Mouse (Mus musculus) ovary, adult 10 weeks (tissue): ENCODE results near the gene Mrpl14. TPM values are rescaled to one million over a fixed set of nuclear protein-coding genes. Genes with fewer than 3 reads are reported as not detected.

ENCODE experiments used
- polyA plus RNA-seq: library from polyadenylated mRNA; stranded (reverse); fragments of 350-450 nt; fragmentation: Illumina TruSeq; extraction: RNeasy Lipid Tissue Mini Kit (QIAGEN cat#74804); gene quantifications from one replicate; pipeline ENCODE4 v1.2.3, GENCODE M21; 2014

Mrpl14 gene
- polyA plus RNA-seq: 1.3 TPM

GRCm38 (mm10) chr17:45686093-45686619, at the start of gene Mrpl14:
Mrpl14 (plus strand) TSS chr17:45686322.

GRCm38 (mm10) chr17:45659225-45659624, 26.9 kb upstream of the Mrpl14 start, which contains the start of gene Capn11:
Capn11 (minus strand) TSS chr17:45659325.

GRCm38 (mm10) chr17:45686716-45687115, 594 bp downstream of the Mrpl14 start, which contains the start of gene Tmem63b:
Tmem63b (minus strand) TSS chr17:45686905.

GRCm38 (mm10) chr17:45733735-45734301, 47.7 kb downstream of the Mrpl14 start, which contains the start of gene 1600014C23Rik:
1600014C23Rik (minus strand) TSS chr17:45733844.

Other genes with a start within 250 kb of the Mrpl14 start
- 0.51 TPM for gene Spats1, start 210.9 kb upstream of the Mrpl14 start, polyA plus RNA-seq
- not detected for gene Aars2, start 179.5 kb upstream of the Mrpl14 start, polyA plus RNA-seq
- 1.5 TPM for gene Tcte1, start 162.9 kb upstream of the Mrpl14 start, polyA plus RNA-seq
- 0.46 TPM for gene Tmem151b, start 136.6 kb upstream of the Mrpl14 start, polyA plus RNA-seq
- 1.00 TPM for gene Nfkbie, start 130.6 kb upstream of the Mrpl14 start, polyA plus RNA-seq
- 3.2 TPM for gene Slc35b2, start 122.4 kb upstream of the Mrpl14 start, polyA plus RNA-seq
- gene Hsp90ab1, start 113.1 kb upstream of the Mrpl14 start, polyA plus RNA-seq: 3,146 TPM
- 9.0 TPM for gene Slc29a1, start 86.7 kb upstream of the Mrpl14 start, polyA plus RNA-seq
- gene Mymx, start 84.2 kb upstream of the Mrpl14 start, polyA plus RNA-seq: not detected
- gene Capn11, start 27.0 kb upstream of the Mrpl14 start, polyA plus RNA-seq: 0.29 TPM
- 4.7 TPM for gene Tmem63b, start 583 bp downstream of the Mrpl14 start, polyA plus RNA-seq
- gene 1600014C23Rik, start 47.5 kb downstream of the Mrpl14 start, polyA plus RNA-seq: not detected